Mouse (Mus musculus) liver, embryonic 11.5 days (tissue): ENCODE measurements around the gene Slmap. TPM values are rescaled to one million over a fixed set of nuclear protein-coding genes. Genes with fewer than 3 reads are reported as not detected.

Experiments used
- ATAC-seq: fragments of 200-750 bp; cut with Nextera tagmentation; replicated peaks from 2 replicates; pipeline ENCODE4 v1.8.0; 2017; ENCODE audit warnings: moderate number of reproducible peaks, mild to moderate bottlenecking, moderate TSS enrichment, moderate library complexity; ENCODE audit not compliant: low FRiP score
- DNase-seq: peaks from one replicate; pipeline ENCODE4 v3.0.0-alpha.2; 2017; ENCODE audit warnings: low spot score
- H3K27ac ChIP-seq: fragments of 300-500 bp; sonication (generic); 2 replicates; pipeline ENCODE4 v1.5.1; 2014; ENCODE audit warnings: mild to moderate bottlenecking, low read depth, low read length, control low read depth
- H3K27me3 ChIP-seq: fragments of 300-500 bp; sonication (generic); replicated peaks from 2 replicates; pipeline ENCODE4 v1.6.1; 2014; ENCODE audit warnings: low read length, mixed read lengths; ENCODE audit not compliant: control insufficient read depth, insufficient read depth
- H3K36me3 ChIP-seq: fragments of 300-500 bp; sonication (generic); 2 replicates; pipeline ENCODE4 v1.6.1; 2014; ENCODE audit warnings: mild to moderate bottlenecking, low read length, moderate library complexity, mixed read lengths; ENCODE audit not compliant: control insufficient read depth, insufficient read depth
- H3K4me1 ChIP-seq: fragments of 300-500 bp; sonication (generic); replicated peaks from 2 replicates; pipeline ENCODE4 v1.6.1; 2014; ENCODE audit warnings: low read length, mixed read lengths; ENCODE audit not compliant: control insufficient read depth, insufficient read depth
- H3K4me2 ChIP-seq: fragments of 300-500 bp; sonication (generic); 2 replicates; pipeline ENCODE4 v1.6.1; 2014; ENCODE audit warnings: mild to moderate bottlenecking, control low read depth, moderate library complexity
- H3K4me3 ChIP-seq: fragments of 300-500 bp; sonication (generic); 2 replicates; pipeline ENCODE4 v1.5.1; 2014; ENCODE audit warnings: low read depth, low read length, control low read depth
- H3K9ac ChIP-seq: fragments of 300-500 bp; sonication (generic); 2 replicates; pipeline ENCODE4 v1.6.1; 2014; ENCODE audit warnings: low read depth, low read length, control low read depth
- H3K9me3 ChIP-seq: fragments of 300-500 bp; sonication (generic); 2 replicates; pipeline ENCODE4 v1.6.1; 2016; ENCODE audit warnings: low read length, inconsistent platforms, mixed read lengths; ENCODE audit not compliant: control insufficient read depth
- WGBS: fragments of 180-500 bp; shearing (Covaris S2); extraction: QIAGEN DNeasy Blood & Tissue Kit; methylation state at CpG from one replicate; pipeline ENCODE4 v1.1.7; 2014; 5-methylcytosine and 5-hydroxymethylcytosine counted together
- polyA plus RNA-seq: library from polyadenylated mRNA; unstranded; fragments of >200 nt; fragmentation: Nextera tagmentation; extraction: Ambion mirVana; gene quantifications from 2 replicates; pipeline ENCODE4 v1.2.1, GENCODE M21; 2014

The Slmap gene
- polyA plus RNA-seq, 1 experiment from 2014 or later: 27.5 TPM

- Histone ChIP-seq H3K9me3 (no peaks in the 10 kb centered on the region), H3K4me3 (no peak overlapping the region), H3K4me2 (no peak overlapping the region), H3K27ac (no peak overlapping the region), H3K36me3 (no peaks in the 10 kb centered on the region), H3K9ac (no peak overlapping the region), H3K27me3 (no peaks in the 10 kb centered on the region), H3K4me1 (no peaks in the 10 kb centered on the region)
- ATAC-seq: no peak
- 76% methylated on average over 2 of the region's 2 CpGs for WGBS
- no peak for DNase-seq
Observed at GRCm38 (mm10) chr14:26562247-26562646, 27.5 kb upstream of the Slmap start.

- ATAC-seq (no peak), DNase-seq (no peak)
- WGBS: 92% methylated on average over 7 of the region's 7 CpGs
- Histone ChIP-seq H3K4me1 (no peaks in the 10 kb centered on the region), H3K27ac (no peak overlapping the region), H3K36me3 (no peaks in the 10 kb centered on the region), H3K27me3 (no peaks in the 10 kb centered on the region), H3K9ac (no peak overlapping the region), H3K4me2 (no peak overlapping the region), H3K9me3 (no peaks in the 10 kb centered on the region), H3K4me3 (no peak overlapping the region)
Observed at GRCm38 (mm10) chr14:26558536-26558935, 23.8 kb upstream of the Slmap start.

GRCm38 (mm10) chr14:26557581-26557980 lies 22.9 kb upstream of the Slmap start:
- DNase-seq (no peak), ATAC-seq (no peak)
- H3K9ac ChIP-seq: no peak overlapping the region
- peaks cover 3% of the 10 kb centered on the region; the same call in 1 of the 2 replicates for H3K4me1 ChIP-seq
- WGBS: 59% methylated on average over 1 of the region's 1 CpGs
- H3K9me3 ChIP-seq: no peaks in the 10 kb centered on the region
- H3K27me3 ChIP-seq: no peaks in the 10 kb centered on the region
- no peak overlapping the region for H3K4me3 ChIP-seq
- no peak overlapping the region for H3K4me2 ChIP-seq
- H3K27ac ChIP-seq: no peak overlapping the region
- no peaks in the 10 kb centered on the region for H3K36me3 ChIP-seq

- no peak overlapping the region for H3K9ac ChIP-seq
- no peak for DNase-seq
- ATAC-seq: no peak
- H3K4me1 ChIP-seq: peaks cover 3% of the 10 kb centered on the region; the same call in 1 of the 2 replicates
- no peaks in the 10 kb centered on the region for H3K9me3 ChIP-seq
- H3K4me2 ChIP-seq: no peak overlapping the region
- no peak overlapping the region for H3K27ac ChIP-seq
- WGBS: 47% methylated on average over 3 of the region's 3 CpGs
- H3K36me3 ChIP-seq: no peaks in the 10 kb centered on the region
- no peaks in the 10 kb centered on the region for H3K27me3 ChIP-seq
- no peak overlapping the region for H3K4me3 ChIP-seq
Observed at GRCm38 (mm10) chr14:26552853-26553252, 18.1 kb upstream of the Slmap start.

- H3K4me2 ChIP-seq: no peak overlapping the region
Observed at GRCm38 (mm10) chr14:26552441-26552840, 17.7 kb upstream of the Slmap start.

GRCm38 (mm10) chr14:26550712-26551111 lies 16.0 kb upstream of the Slmap start:
- Histone ChIP-seq H3K36me3 (no peaks in the 10 kb centered on the region), H3K27me3 (no peaks in the 10 kb centered on the region), H3K9me3 (no peaks in the 10 kb centered on the region), H3K4me3 (no peak overlapping the region), H3K4me1 (peaks cover 3% of the 10 kb centered on the region; the same call in 1 of the 2 replicates), H3K9ac (no peak overlapping the region), H3K27ac (no peak overlapping the region), H3K4me2 (no peak overlapping the region)
- DNase-seq (no peak), ATAC-seq (no peak)
- WGBS: 93% methylated on average over 8 of the region's 8 CpGs

More at GRCm38 (mm10) chr14:26552441-26552840, 17.7 kb upstream of the Slmap start:
- H3K27ac ChIP-seq: no peak overlapping the region
- DNase-seq: no peak
- H3K9me3 ChIP-seq: no peaks in the 10 kb centered on the region
- H3K9ac ChIP-seq: no peak overlapping the region
- WGBS: 52% methylated on average over 2 of the region's 2 CpGs
- no peaks in the 10 kb centered on the region for H3K36me3 ChIP-seq
- H3K27me3 ChIP-seq: no peaks in the 10 kb centered on the region
- peaks cover 3% of the 10 kb centered on the region; the same call in 1 of the 2 replicates for H3K4me1 ChIP-seq
- no peak for ATAC-seq
- H3K4me3 ChIP-seq: no peak overlapping the region

GRCm38 (mm10) chr14:26547516-26548488 lies 13.1 kb upstream of the Slmap start:
- ATAC-seq: no peak
- H3K27ac ChIP-seq: no peak overlapping the region
- H3K4me1 ChIP-seq: no peaks in the 10 kb centered on the region
- H3K4me3 ChIP-seq: no peak overlapping the region
- no peak overlapping the region for H3K9ac ChIP-seq
- H3K36me3 ChIP-seq: no peaks in the 10 kb centered on the region
- no peak overlapping the region for H3K4me2 ChIP-seq
- no peak for DNase-seq
- H3K9me3 ChIP-seq: no peaks in the 10 kb centered on the region
- WGBS: 79% methylated on average over 10 of the region's 10 CpGs
- H3K27me3 ChIP-seq: no peaks in the 10 kb centered on the region

GRCm38 (mm10) chr14:26542136-26542535 lies 7.4 kb upstream of the Slmap start:
- Histone ChIP-seq H3K27ac (no peak overlapping the region), H3K4me3 (no peak overlapping the region), H3K4me1 (no peaks in the 10 kb centered on the region), H3K27me3 (no peaks in the 10 kb centered on the region), H3K9me3 (no peaks in the 10 kb centered on the region), H3K36me3 (no peaks in the 10 kb centered on the region), H3K9ac (no peak overlapping the region), H3K4me2 (no peak overlapping the region)
- ATAC-seq (no peak), DNase-seq (no peak)
- WGBS: 98% methylated on average over 1 of the region's 1 CpGs

GRCm38 (mm10) chr14:26540577-26540976 lies 5.8 kb upstream of the Slmap start:
- no peaks in the 10 kb centered on the region for H3K27me3 ChIP-seq
- no peak overlapping the region for H3K27ac ChIP-seq
- no peak overlapping the region for H3K4me2 ChIP-seq
- H3K9me3 ChIP-seq: no peaks in the 10 kb centered on the region
- H3K4me1 ChIP-seq: no peaks in the 10 kb centered on the region
- no peak for ATAC-seq
- no peaks in the 10 kb centered on the region for H3K36me3 ChIP-seq
- DNase-seq: no peak
- WGBS: 75% methylated on average over 1 of the region's 1 CpGs
- no peak overlapping the region for H3K9ac ChIP-seq
- no peak overlapping the region for H3K4me3 ChIP-seq
